In genomic region chr16:61441881-61442280, GRCm38 (mm10) we compare ENCODE assay signal across 25 mouse cellular contexts.
DNase-seq lines count a peak whose midpoint lies in the region; ATAC-seq lines count a peak whose summit lies in the region.
"Had no signal": no experiment of that assay in that cellular context is flagged by ENCODE, and none has a peak within 500 bp of the region (broad histone marks: within the 10 kb centered on the region; RNA-seq: fewer than 3 reads in every experiment).

No protein-coding gene starts in this region.

- no peaks in the 10 kb centered on the region for H3K9me3 ChIP-seq in hindbrain, embryonic 14.5 days (ENCODE audit: control insufficient read depth, low read length)
- H3K9me3 ChIP-seq in hindbrain, embryonic 10.5 days, result no peaks in the 10 kb centered on the region
- no peaks in the 10 kb centered on the region for H3K9me3 ChIP-seq in midbrain, embryonic 14.5 days (ENCODE audit: control insufficient read depth, low read length)
- 0 out of 2 replicates have a peak, but pooled peaks cover 2% of the 10 kb centered on the region for H3K9me3 ChIP-seq in midbrain, embryonic 16.5 days (replicated peaks; ENCODE audit: control insufficient read depth, low read length, poor library complexity, severe bottlenecking)
- H3K9me3 ChIP-seq: forebrain, embryonic 15.5 days; G1E; hindbrain, embryonic 15.5 days had no signal

- DNase-seq in cerebellum, postnatal 10 days, result peak; percentile 59 to 60
- DNase-seq in cerebellum, adult 9-11 months, result no peak
- DNase-seq in hindbrain, embryonic 14.5 days (ENCODE audit: low spot score), result peak; percentile 27
- DNase-seq in hindbrain, embryonic 10.5 days (ENCODE audit: low spot score), result no peak
- DNase-seq in midbrain, embryonic 14.5 days, result peak; percentile 47
- peak; percentile 1 for DNase-seq in naive thymus-derived CD4-positive, alpha-beta T cell, adult 2 months (ENCODE audit: low read depth)
- DNase-seq: adrenal gland, adult 8-10 months; cerebellum, adult 11-12 months; gastrocnemius, postnatal 25 days; heart, adult 11 months; heart, postnatal 36 days; kidney, adult 2 months; kidney, postnatal 4 days; layer of hippocampus, postnatal 36 days; liver; lung, adult 2 months; thymus, adult 2 months; thymus, postnatal 4 days had no signal

- WGBS in hindbrain, embryonic 14.5 days, result 84% methylated on average over 2 of the region's 2 CpGs
- WGBS in hindbrain, embryonic 10.5 days, result 94% methylated on average over 2 of the region's 2 CpGs
- 78% methylated on average over 2 of the region's 2 CpGs for WGBS in midbrain, embryonic 14.5 days
- 64% methylated on average over 2 of the region's 2 CpGs for WGBS in midbrain, embryonic 16.5 days

- H3K9ac ChIP-seq in hindbrain, embryonic 14.5 days, result no peak overlapping the region
- H3K9ac ChIP-seq in midbrain, embryonic 14.5 days (replicated peaks; ENCODE audit: low read length), result no peak overlapping the region
- no peak overlapping the region for H3K9ac ChIP-seq in midbrain, embryonic 16.5 days (ENCODE audit: low read depth, low read length)
- H3K9ac ChIP-seq: forebrain, embryonic 15.5 days; hindbrain, embryonic 15.5 days; liver, embryonic 14.5 days had no signal

- H3K4me3 ChIP-seq in hindbrain, embryonic 14.5 days (replicated peaks; ENCODE audit: low read length), result no peak overlapping the region
- H3K4me3 ChIP-seq in hindbrain, embryonic 10.5 days, result no peak overlapping the region
- H3K4me3 ChIP-seq in midbrain, embryonic 14.5 days (replicated peaks; ENCODE audit: low read depth, low read length), result no peak overlapping the region
- H3K4me3 ChIP-seq in midbrain, embryonic 16.5 days (ENCODE audit: low read depth, low read length), result no peak overlapping the region
- H3K4me3 ChIP-seq: forebrain, embryonic 15.5 days; hindbrain, embryonic 15.5 days had no signal

- no peaks in the 10 kb centered on the region for H3K4me1 ChIP-seq in hindbrain, embryonic 14.5 days (replicated peaks; ENCODE audit: control insufficient read depth, insufficient read depth, low read length)
- no peaks in the 10 kb centered on the region for H3K4me1 ChIP-seq in hindbrain, embryonic 10.5 days (replicated peaks)
- H3K4me1 ChIP-seq in midbrain, embryonic 14.5 days (ENCODE audit: control insufficient read depth, insufficient read depth, low read length), result no peaks in the 10 kb centered on the region
- H3K4me1 ChIP-seq in midbrain, embryonic 16.5 days (ENCODE audit: control insufficient read depth, insufficient read depth, low read length), result no peaks in the 10 kb centered on the region
- H3K4me1 ChIP-seq: forebrain, embryonic 15.5 days; hindbrain, embryonic 15.5 days had no signal

- no peaks in the 10 kb centered on the region for H3K27me3 ChIP-seq in hindbrain, embryonic 14.5 days (ENCODE audit: control insufficient read depth, insufficient read depth, low read length)
- no peaks in the 10 kb centered on the region for H3K27me3 ChIP-seq in hindbrain, embryonic 10.5 days (ENCODE audit: insufficient read depth, poor library complexity, severe bottlenecking)
- H3K27me3 ChIP-seq in midbrain, embryonic 14.5 days (ENCODE audit: control insufficient read depth, insufficient read depth, low read length), result no peaks in the 10 kb centered on the region
- no peaks in the 10 kb centered on the region for H3K27me3 ChIP-seq in midbrain, embryonic 16.5 days (ENCODE audit: control insufficient read depth, insufficient read depth, low read depth, low read length)
- H3K27me3 ChIP-seq: forebrain, embryonic 15.5 days; hindbrain, embryonic 15.5 days had no signal

- H3K4me2 ChIP-seq in hindbrain, embryonic 14.5 days (replicated peaks), result no peak overlapping the region
- H3K4me2 ChIP-seq in midbrain, embryonic 14.5 days (ENCODE audit: low read length), result no peak overlapping the region
- H3K4me2 ChIP-seq in midbrain, embryonic 16.5 days (ENCODE audit: low read length), result no peak overlapping the region
- H3K4me2 ChIP-seq: forebrain, embryonic 15.5 days; heart, embryonic 11.5 days; hindbrain, embryonic 15.5 days; midbrain, embryonic 11.5 days had no signal

- no peak overlapping the region for H3K27ac ChIP-seq in hindbrain, embryonic 14.5 days
- no peak overlapping the region for H3K27ac ChIP-seq in hindbrain, embryonic 10.5 days
- H3K27ac ChIP-seq in midbrain, embryonic 14.5 days (replicated peaks; ENCODE audit: low read depth, low read length), result no peak overlapping the region
- no peak overlapping the region for H3K27ac ChIP-seq in midbrain, embryonic 16.5 days (ENCODE audit: low read length)
- H3K27ac ChIP-seq: forebrain, embryonic 15.5 days; hindbrain, embryonic 15.5 days; liver, embryonic 14.5 days had no signal

- H3K36me3 ChIP-seq in hindbrain, embryonic 14.5 days (replicated peaks; ENCODE audit: control insufficient read depth, insufficient read depth), result no peaks in the 10 kb centered on the region
- H3K36me3 ChIP-seq in hindbrain, embryonic 10.5 days, result no peaks in the 10 kb centered on the region
- no peaks in the 10 kb centered on the region for H3K36me3 ChIP-seq in midbrain, embryonic 14.5 days (ENCODE audit: control insufficient read depth, insufficient read depth, low read length)
- no peaks in the 10 kb centered on the region for H3K36me3 ChIP-seq in midbrain, embryonic 16.5 days (ENCODE audit: control insufficient read depth, insufficient read depth, low read length)
- H3K36me3 ChIP-seq: forebrain, embryonic 15.5 days; G1E; hindbrain, embryonic 15.5 days had no signal

- no peak for ATAC-seq in hindbrain, embryonic 14.5 days (ENCODE audit: low FRiP score)
- ATAC-seq in midbrain, embryonic 14.5 days (ENCODE audit: low FRiP score, low TSS enrichment), result no peak
- ATAC-seq in midbrain, embryonic 16.5 days, result no peak
- ATAC-seq: forebrain, embryonic 15.5 days had no signal

Comparison
In these comparisons a context has a peak if more than half of its experiments do, and no peak if none do; other contexts are left out.
1. DNase-seq: peak in cerebellum, postnatal 10 days (2 of 2), hindbrain, embryonic 14.5 days (single experiment), midbrain, embryonic 14.5 days (single experiment) and naive thymus-derived CD4-positive, alpha-beta T cell, adult 2 months (single experiment); none in cerebellum, adult 9-11 months (single experiment) and hindbrain, embryonic 10.5 days (single experiment).